Mouse (Mus musculus) retina, embryonic 14.5 days (tissue): ENCODE measurements at regions not wholly inside any gene's neighbourhood (a gene's known extent, or its start where the extent isn't known, plus 50 kb on each side); places are given as distances from the start of the nearest gene placed in this dataset.
A peak's percentile ranks its signal among the peaks of the same experiment; 100 is the strongest.
"Not testable (repeated sequence)": the region's sequence is repeated elsewhere in the genome, so short reads cannot be mapped to it uniquely, and the experiment has no call there.

Experiments
- DNase-seq: peaks from one replicate; pipeline ENCODE4 v3.0.0-alpha.2; 2015; ENCODE audit warnings: low spot score

DNA sequence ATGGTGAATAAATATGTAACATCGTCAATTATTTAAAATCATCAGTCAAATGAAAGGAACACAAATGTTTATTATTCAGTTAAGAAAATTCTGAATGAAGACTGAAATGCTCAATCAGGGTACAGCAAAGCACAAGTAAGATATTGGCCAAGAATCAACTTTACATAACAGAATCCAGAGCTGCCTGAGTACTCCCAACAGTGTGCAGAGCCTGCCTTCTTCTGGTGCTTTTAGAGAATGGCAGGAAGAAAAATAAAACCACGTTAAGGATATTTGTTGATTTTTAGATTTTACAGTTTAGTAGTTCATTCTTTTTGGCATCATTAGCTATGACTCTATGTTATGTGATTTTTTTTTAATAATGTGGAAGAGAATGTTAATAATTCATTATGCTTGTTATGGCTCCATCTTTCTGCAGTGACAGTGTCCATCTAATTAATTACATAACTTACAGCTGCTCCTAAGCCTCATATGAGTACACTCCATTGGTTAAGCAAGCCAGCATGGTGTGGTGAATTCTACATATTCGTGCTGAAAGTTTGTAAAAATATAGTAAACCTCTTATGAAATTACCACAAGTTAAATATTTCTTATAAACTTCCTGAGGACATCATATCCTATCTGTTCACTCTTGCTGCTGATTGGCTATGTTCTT, 579.0 kb downstream of the Kcna4 start:
- peak; percentile 74 for DNase-seq

DNA sequence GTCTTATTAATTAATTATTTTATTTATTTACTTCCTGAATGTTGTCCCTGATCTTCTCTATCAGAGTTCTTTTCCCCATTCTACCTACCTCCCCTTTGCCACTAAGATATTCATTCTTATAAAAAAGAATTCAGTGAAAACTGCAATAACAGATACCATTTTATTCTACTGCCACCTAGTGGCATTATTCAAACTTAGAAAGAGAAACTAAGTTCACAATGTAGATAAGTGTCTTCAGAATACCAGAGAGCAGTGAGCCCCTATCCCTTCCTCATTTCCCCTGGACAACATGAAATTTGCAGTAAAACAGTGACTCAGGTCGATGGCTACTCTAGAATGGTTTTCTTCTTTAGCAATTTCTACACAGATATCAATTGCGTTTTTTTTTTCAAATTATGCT, 589.2 kb downstream of the Kcna4 start:
- peak; percentile 77 for DNase-seq

DNA sequence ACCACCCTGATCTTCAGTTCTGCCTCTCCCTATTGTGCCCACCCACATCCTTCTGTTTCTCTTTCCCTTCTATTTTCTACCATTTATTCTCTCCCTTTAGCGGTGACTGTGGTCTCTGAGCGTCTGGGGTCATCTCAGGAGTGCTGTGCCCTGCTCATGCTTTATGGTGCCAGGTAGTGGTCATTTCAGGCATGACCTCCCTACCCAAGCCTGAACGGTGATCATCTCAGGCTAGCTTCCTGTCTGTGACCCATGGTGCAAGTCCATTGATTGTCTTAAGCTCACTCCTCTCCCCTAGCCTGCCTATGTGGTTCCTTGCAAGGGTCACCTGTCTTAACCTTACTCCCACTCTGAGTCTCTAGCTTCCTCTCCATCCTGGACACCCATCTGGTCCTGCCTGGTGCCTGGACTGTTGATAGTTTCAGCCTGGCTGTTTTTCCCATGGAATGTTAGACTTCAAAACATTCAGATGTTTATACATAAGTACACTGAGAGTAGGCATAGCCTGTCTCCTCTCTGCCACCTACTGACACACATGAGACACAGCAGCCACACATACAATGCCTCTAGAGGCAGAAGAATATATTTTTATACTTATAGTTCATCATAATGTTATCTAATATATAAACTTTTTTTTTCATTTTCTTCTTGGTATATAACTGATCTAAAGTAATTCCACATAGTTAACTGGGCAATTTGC, 595.8 kb downstream of the Kcna4 start:
- peak; percentile 40 for DNase-seq

DNA sequence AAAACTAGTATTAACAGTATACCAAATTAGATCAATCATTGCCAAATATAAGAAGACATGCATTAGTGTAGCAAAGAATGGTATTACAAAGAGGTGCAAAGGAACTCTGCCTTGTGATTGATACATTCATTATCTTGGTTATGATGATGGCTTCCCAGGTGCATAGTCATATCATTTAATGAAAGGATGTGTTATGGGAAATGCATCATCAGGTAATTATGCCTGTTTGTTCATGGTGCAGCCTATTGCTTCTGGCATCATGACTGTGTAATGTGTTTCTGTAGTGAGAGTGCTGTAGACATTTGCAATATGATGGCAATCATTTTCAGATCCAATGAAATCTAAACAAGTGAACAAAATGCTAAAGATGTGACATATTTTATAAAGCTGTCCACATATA, 597.8 kb downstream of the Kcna4 start:
- DNase-seq = no peak

DNA sequence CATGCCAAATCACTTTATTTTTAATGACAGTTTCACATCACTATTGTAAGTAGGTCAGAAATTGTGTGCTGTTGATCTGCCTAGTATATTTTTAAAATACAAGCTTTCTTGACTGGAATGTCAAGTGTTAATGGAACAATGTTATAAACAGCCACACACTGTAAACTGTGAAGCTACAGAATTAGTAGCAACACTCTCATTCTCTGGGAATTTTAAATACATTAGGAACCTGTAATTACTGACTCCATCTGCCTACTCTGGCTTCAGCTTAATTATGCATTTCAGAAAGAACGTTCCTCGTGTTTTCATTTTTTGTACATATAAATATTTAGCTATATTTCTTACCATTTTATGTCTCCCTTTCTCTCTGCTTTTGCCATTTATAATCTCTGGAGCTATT, 634.7 kb downstream of the Kcna4 start:
- DNase-seq = no peak

DNA sequence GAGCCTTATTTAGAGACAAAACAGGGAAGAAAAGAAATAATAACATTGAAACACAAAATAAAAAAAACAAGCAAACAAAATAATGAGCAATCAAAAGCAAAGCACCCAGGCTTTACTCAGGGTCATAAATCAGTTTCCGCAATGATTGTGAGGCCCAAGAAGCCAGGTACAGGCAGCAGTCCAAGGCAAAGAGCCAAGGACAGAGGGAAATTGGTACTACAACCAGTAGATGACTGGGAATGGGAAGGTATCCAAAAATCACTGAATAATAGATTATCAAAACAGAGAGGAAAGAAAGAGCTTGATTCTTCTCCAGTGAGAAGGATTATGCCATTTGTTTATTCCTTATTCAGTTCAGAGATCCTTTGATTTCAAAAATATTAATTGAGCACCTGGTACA, 636.2 kb downstream of the Kcna4 start:
- no peak for DNase-seq

DNA sequence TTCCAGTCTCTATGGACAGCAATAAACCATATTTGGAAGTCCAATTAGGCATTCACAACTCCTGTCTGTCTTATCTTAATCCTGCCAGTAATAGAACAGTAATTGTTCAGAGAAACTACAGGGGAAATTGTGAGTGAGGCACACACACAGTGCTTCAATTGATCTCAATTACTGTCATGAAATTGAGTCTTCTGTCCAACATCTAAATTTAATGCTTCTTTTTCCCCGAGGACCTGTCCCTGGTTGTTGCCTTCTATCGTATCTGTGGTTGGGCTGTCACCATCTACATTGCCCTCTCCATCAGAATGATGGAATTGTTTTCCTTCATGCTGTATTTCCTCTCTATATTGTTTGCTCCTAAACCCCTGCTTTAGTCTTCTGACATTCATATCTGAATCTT, 644.9 kb downstream of the Kcna4 start:
- DNase-seq = peak; percentile 11

DNA sequence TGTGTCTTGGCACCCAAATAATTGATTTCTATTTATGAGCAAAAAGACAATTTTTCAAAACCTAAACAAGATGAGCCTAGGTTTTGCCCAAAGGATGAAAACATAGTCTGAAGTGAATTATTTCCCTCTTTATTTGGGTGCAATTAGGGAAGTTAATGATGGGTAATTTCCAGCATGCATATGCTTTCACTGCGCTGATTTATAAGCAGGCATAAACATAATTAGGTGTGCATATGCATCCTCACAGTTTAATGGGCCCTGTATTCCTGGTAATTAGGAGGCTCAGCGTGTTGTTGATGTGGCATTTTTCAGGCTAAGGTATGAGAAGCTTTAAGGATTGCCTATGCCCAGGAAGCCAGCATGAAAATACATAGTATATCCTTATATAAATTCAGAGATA, 645.3 kb downstream of the Kcna4 start:
- no peak for DNase-seq

DNA sequence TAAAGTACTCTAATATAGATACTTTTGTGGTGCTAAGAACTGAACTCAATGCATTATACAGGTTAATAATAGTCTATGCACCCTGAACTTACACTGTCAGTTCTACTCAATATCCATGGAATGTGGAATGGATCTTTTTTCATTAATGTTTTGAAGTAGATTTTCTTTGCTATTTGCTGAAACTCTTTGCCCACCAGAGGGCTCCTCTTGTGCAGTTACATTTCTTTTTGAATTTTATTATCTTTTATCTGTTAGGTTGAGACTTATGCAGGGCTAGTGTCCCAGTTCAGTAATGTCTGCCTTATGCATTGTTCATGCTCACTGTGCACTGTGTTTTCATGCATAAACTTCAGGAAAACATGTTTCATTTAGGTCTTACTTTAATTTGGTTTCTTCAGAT, 650.9 kb downstream of the Kcna4 start:
- no peak for DNase-seq

DNA sequence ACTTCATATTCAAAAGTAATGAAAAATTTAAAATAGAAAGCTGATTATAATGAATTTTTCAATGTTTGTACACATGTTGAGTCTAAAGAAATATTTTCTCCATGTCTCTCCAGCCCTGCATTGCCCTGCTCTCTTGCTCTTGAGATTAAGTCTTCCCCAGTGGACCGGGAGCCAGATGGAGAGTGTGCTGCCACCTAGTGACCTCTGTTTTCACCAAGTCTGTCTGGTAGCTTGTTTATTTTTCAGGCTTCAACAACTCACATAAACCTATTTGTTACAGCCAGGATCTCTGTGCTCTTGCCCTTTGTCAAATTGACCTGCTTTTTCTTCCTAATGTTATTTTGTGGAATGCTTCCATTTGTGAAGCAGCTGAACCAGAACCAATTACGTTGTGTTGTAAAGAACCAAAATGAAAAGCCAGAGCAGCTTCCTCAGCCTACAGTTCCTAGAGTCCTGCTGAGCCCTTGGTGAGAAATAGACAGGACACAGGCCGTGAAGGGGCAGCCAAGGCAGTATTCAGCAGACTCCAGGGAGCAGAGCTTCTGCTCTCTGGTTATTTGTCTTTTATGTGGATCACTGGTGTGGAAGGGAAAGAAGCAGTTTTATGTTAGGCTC, 655.5 kb downstream of the Kcna4 start:
- peak; percentile 84 for DNase-seq

DNA sequence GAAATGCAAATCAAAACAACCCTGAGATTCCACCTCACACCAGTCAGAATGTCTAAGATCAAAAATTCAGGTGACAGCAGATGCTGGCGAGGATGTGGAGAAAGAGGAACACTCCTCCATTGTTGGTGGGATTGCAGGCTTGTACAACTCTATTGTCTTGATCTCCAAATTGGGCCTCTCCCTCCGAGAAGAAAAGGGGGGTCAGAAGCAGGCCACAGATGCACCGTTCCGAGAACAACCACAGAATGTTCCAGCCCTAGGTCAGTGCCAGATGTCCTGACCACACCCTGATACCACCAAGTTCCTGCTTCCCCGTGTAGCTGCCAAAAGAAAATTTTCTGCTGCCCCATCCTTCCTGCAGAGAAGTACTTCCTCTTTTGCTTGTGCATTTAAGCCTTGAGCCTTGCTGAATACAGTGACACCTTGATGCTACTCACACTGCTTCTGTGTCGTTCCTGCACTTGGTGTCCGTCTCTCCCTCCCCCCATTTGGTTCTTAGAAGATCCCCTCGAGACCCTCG, 665.2 kb downstream of the Kcna4 start:
- not testable (repeated sequence) for DNase-seq

DNA sequence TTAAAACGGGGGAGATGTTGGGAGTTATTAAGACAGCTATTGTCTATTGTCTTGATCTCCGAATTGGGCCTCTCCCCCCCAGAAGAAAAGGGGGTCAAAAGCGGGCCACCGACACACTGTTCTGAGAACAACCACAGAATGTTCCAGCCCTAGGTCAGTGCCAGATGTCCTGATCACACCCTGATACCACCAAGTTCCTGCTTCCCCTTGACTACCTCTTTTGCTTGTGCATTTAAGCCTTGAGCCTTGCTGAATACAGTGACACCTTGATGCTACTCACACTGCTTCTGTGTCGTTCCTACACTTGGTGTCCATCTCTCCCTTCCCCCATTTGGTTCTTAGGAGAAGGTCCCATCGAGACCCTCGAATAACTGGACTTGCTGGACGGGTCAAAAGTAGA, 673.5 kb downstream of the Kcna4 start:
- DNase-seq = not testable (repeated sequence)

DNA sequence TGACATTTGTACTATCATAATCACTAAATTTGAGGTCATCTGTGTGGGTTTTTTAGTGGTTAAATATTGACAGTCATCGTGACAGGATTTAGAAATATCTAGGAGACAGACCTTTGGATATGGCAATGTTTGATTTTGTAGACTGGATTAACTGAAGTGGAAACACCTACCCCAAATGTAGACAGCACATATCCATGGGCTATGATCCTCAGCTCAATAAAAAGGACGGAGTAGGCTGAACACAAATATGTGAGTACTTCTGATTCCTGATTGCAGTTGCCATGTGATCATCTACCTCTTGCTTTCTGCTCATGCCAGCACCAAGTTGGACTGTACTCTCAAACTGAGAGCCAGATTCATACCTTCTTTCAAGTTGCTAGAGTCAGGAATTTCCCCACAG, 674.4 kb downstream of the Kcna4 start:
- DNase-seq = no peak

DNA sequence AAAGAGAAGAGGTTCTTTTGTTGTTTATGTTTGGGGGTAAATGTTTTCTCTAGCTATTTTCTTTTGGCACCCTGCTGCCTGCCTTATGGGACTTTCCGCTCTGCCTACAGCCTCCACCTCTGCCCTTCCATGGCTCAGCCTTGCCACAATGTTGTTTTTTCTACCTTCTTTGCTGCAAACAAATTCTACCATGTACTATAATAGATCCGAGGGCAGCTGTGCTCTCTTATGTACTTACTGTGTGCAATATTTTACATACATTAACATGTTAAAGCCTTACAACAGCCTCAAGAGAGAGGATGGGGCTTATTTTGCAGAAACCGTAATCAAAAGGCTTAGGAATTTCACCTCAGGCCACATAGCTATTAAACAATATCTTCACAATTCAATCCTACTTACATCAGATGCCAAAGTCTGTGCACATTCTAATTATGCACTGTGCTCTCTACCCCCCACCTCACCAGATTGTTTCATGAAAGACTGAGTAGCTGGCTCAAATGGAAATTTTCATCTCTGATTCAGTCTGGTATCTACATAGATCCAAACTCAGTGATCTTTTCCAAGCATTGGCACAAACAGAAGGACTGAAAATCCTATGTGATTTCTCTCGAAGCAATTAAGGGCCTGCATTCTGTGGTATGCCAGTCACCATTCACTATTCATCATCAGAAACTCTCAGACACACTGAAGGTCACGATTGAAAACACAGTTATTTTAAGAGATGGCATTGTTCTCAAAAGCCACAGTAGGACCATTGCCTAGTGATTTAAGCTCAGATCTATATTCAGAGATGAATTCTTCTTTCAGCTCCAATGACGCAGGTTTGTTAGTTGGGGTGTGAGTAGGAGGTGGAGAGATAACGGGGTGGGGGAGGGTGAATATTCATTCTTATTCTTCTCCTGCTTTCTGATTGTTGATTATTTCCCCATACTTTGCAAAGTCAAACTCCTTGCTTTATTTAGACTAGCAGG, 675.2 kb downstream of the Kcna4 start:
- DNase-seq = no peak

DNA sequence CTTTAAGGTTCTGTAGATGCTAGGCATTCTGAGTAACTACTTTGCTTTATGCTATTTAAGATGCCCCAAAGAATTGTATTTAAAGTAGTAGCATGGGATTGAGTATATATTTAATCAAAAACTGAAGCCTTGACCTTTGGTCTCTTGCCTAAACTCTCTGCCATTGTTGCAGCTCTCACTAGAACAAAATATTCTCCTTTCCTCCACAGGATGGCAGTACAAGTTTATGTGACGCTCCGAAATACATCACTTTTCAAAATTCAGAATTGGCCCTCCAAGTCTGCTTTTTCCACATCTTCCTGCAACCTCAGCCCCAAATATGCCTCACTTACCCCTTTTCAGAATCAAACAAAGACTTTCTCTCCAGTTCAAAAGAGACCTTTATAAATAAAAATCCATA, 678.1 kb downstream of the Kcna4 start:
- DNase-seq = peak; percentile 70

DNA sequence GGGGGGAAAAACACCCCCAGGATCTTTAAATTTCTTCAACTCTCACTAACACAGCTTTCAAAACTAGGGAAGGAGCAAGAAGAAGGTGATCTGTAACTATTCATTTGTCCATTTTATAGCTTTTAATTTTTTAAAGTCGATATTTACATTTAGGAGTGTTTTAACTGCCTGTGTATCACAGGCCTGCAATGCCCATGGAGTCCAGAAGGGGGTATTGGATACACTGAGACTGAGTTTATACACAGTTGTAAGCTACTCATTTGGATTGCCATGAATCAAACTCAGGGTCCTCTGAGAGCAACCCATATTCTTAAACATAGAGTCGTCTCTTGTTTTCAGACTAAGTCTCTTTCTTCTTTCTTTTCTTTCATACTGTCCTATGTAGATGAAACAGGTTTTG, 679.1 kb downstream of the Kcna4 start:
- DNase-seq = no peak

DNA sequence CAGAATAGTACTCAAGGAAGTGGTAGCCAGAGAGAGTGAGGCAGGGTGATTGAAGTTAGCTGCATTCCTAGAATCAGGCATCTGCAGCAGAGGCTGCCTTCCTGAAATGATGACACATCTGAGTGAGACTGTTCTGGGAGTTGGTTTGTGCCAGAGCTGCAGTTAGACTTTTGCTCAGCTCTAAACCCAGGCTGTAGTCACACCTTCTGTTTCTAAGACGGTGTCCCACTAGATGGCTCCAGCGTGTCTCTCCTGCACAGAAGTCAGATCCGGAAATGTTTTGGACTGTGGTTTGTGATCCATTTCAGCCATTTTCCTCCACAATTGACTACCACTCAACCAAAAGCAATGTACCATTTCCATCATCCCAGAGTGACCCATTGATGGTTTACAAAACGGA, 683.1 kb downstream of the Kcna4 start:
- DNase-seq = peak; percentile 22

DNA sequence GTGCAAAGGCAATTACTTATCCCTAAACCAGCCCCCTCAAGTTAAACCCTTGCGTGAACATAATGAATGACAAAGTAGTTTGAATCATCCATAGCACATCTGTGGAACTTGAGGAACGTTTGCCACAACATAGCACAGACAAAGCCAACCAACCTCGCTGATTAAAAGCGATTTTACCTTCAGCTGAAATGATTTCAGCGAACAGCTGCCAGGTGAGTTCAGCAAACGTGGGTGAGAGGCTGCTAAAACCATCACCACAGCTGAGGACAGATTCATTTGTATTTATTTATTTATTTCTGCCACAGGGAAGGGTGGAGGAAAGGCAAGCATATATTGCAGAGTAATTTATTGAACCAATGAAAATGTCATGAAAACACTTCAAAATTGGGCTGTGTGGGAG, 704.4 kb downstream of the Kcna4 start:
- no peak for DNase-seq

DNA sequence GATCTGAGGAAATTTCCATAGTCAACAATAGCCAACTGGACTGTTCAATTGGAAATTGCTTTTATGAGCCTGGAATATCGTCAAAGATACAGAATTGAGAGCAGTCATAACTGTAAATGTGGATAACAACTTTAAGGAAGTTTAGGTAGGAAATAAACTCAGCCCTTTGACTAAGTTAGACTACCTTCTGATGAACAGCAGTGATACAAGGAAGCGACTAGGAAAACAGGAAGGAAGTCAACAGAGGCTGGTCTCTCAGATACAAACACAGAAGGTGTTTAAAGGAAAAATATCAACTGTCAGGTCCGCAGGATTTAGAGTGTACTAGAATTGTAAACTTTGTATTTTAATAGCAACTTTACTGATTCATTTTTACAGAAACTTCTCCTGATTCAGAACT, 721.1 kb downstream of the Kcna4 start:
- no peak for DNase-seq

DNA sequence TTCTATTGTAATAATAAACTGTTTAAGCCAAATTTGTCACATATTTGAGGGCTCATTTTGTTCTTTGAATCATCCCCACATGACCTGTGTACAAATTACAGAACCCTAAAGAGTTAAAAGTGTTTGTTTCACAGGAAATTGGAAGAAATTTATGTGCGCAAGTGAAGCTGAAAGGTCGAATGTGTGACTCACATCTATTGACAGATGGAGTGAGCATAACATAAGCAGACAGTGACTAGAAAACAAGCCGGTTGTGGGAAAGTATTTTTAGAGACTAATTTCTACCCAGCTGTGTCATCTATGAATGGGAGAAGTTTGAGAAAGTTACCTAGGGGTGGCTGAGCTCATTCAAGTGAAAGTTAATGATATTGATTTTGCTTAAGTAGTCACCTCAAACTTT, 732.8 kb downstream of the Kcna4 start:
- no peak for DNase-seq

DNA sequence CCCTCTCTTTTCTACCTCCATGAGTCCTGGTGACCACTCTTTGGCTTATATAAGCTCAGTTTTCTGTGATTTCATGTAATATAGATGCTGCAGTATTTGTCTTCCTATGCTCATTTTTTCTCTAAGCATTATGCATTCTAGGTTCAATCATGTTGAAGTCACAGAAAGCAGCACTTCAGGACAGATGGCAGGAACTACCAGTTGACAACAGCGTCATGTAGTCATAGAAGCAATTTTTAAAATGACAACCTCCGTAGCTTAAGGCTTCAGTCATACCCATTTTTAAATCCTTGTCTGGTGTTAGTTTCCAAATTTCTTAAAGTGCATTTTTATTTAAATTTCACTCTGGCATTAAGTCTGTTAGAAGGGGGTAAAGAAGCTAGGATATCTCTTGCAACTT, 740.2 kb downstream of the Kcna4 start:
- DNase-seq = no peak
